Mouse (Mus musculus): ENCODE results near the gene Msn. TPM values are rescaled to one million over a fixed set of nuclear protein-coding genes. Genes with fewer than 3 reads are reported as not detected.

Gene Msn
- total and polyA plus RNA-seq, 2 experiments from 2014 or later: 102 to 116 TPM

DNA sequence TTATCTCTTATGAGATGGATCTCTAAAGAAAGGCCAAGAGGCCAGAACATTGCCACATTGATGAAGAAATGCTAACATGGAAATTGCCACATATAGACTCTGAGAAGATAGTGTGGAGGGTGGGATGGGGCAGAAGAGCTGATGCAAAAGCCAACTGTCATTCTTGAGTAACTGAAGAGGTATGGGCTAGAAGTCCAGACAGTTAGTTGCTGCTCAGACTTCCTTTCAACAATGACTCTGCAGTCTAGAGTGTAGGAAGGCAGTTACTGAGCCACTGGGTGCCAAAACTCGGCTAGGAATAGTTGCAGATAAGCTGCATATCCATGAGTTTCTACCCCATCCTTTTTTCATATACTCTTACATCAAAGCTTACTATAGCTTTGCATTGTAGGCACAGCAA, 122.2 kb downstream of the Msn start:
- WGBS: 22% methylated on average over 1 of the region's 1 CpGs
- TF ChIP-seq CTCF (IDR thresholded peaks at IDR 0.05; ENCODE audit: low read depth): no peak
- TF ChIP-seq EP300 (IDR thresholded peaks at IDR 0.05; ENCODE audit: low read depth): no peak

More for the DNA sequence above, 122.2 kb downstream of the Msn start:
- Histone ChIP-seq H3K36me3 (replicated peaks; ENCODE audit: control insufficient read depth, insufficient read depth, low read length) (no peaks in the 10 kb centered on the region), H3K9me3 (replicated peaks; ENCODE audit: control insufficient read depth, low read length) (no peaks in the 10 kb centered on the region), H3K27me3 (ENCODE audit: control insufficient read depth, insufficient read depth, low read length) (no peaks in the 10 kb centered on the region), H3K4me1 (ENCODE audit: control insufficient read depth, insufficient read depth) (no peaks in the 10 kb centered on the region), H3K27ac (ENCODE audit: low read depth) (no peak overlapping the region), H3K4me2 (ENCODE audit: low read depth, low read length) (no peak overlapping the region), H3K4me3 (ENCODE audit: low read depth, low read length) (no peak overlapping the region), H3K9ac (replicated peaks; ENCODE audit: low read depth, low read length) (no peak overlapping the region)
- DNase-seq (ENCODE audit: low spot score): no peak
- ATAC-seq (ENCODE audit: insufficient read depth, low read depth): no peak

Other genes with a start within 250 kb of the Msn start
- 14.4 and 15.2 TPM in 2 replicates for gene Las1l, start 139.1 kb upstream of the Msn start, total RNA-seq (2014; rRNA removed; ENCODE audit: low replicate concordance)
- gene Las1l, start 139.1 kb upstream of the Msn start, polyA plus RNA-seq (2015; fragmentation: Nextera tagmentation; extraction: Ambion mirVana): 39.5 and 43.4 TPM in 2 replicates
- gene Vsig4, start 197.4 kb downstream of the Msn start, total RNA-seq (2014; rRNA removed; ENCODE audit: low replicate concordance): 0.23 and 0.50 TPM in 2 replicates
- 0.72 and 1.3 TPM in 2 replicates for gene Vsig4, start 197.4 kb downstream of the Msn start, polyA plus RNA-seq (2015; fragmentation: Nextera tagmentation; extraction: Ambion mirVana)